Mouse (Mus musculus): Measurements from ENCODE around the gene Sdr42e1.

GRCm38 (mm10) chr8:117672558-117672957 is 931 bp downstream of the Sdr42e1 start:
- TF ChIP-seq CTCF (IDR thresholded peaks at IDR 0.05; ENCODE audit: insufficient read depth, low read depth, low read length) (no peak), POLR2A (IDR thresholded peaks at IDR 0.05; ENCODE audit: insufficient read depth, low read depth, low read length) (no peak)

Data from olfactory bulb, adult 2 months (tissue).